Mouse (Mus musculus): ENCODE measurements around the gene Ucp1. TPM values are rescaled to one million over a fixed set of nuclear protein-coding genes. Genes with fewer than 3 reads are reported as not detected.
A peak's percentile ranks its signal among the peaks of the same experiment; 100 is the strongest.

Gene Ucp1
- polyA plus RNA-seq (2012; rRNA removed), result 2.1 and 179 TPM in 2 replicates

- H3K4me3 ChIP-seq (replicated peaks; ENCODE audit: extremely low read depth, low read depth, low read length), result no peak within 1 kb of the TSS
- DNase-seq, result no peak
- TF ChIP-seq POLR2A (IDR thresholded peaks at IDR 0.05; ENCODE audit: borderline replicate concordance, extremely low read depth, low read depth, low read length) (no peak), CTCF (IDR thresholded peaks at IDR 0.05; ENCODE audit: insufficient read depth, low read length) (no peak)
- WGBS, result 2% methylated on average over 20 of the region's 20 CpGs
- no peaks in the 10 kb centered on the region for H3K4me1 ChIP-seq (ENCODE audit: control insufficient read depth, insufficient read depth, low read length)
Observed at GRCm38 (mm10) chr8:83290176-83290575, at the start of gene Ucp1. Gene Ucp1, plus strand, starts transcription at chr8:83290352.

GRCm38 (mm10) chr8:83244151-83244550 lies 46.0 kb upstream of the Ucp1 start:
- Histone ChIP-seq H3K4me1 (ENCODE audit: control insufficient read depth, insufficient read depth, low read length) (no peaks in the 10 kb centered on the region), H3K4me3 (replicated peaks; ENCODE audit: extremely low read depth, low read depth, low read length) (no peak overlapping the region)
- no peak for DNase-seq
- WGBS, result 76% methylated on average over 7 of the region's 7 CpGs
- TF ChIP-seq POLR2A (IDR thresholded peaks at IDR 0.05; ENCODE audit: borderline replicate concordance, extremely low read depth, low read depth, low read length) (no peak), CTCF (IDR thresholded peaks at IDR 0.05; ENCODE audit: insufficient read depth, low read length) (no peak)

- no peak for DNase-seq
- 88% methylated on average over 6 of the region's 6 CpGs for WGBS
Observed at GRCm38 (mm10) chr8:83250858-83251257, 39.3 kb upstream of the Ucp1 start.

GRCm38 (mm10) chr8:83251362-83252246 lies 38.5 kb upstream of the Ucp1 start:
- WGBS, result 67% methylated on average over 14 of the region's 14 CpGs
- H3K4me1 ChIP-seq (ENCODE audit: control insufficient read depth, insufficient read depth, low read length), result no peaks in the 10 kb centered on the region
- no peak for TF ChIP-seq POLR2A (IDR thresholded peaks at IDR 0.05; ENCODE audit: borderline replicate concordance, extremely low read depth, low read depth, low read length)
- no peak for TF ChIP-seq CTCF (IDR thresholded peaks at IDR 0.05; ENCODE audit: insufficient read depth, low read length)
- no peak overlapping the region for H3K4me3 ChIP-seq (replicated peaks; ENCODE audit: extremely low read depth, low read depth, low read length)
- no peak for DNase-seq

More at GRCm38 (mm10) chr8:83250858-83251257, 39.3 kb upstream of the Ucp1 start:
- H3K4me3 ChIP-seq (replicated peaks; ENCODE audit: extremely low read depth, low read depth, low read length), result no peak overlapping the region
- TF ChIP-seq POLR2A (IDR thresholded peaks at IDR 0.05; ENCODE audit: borderline replicate concordance, extremely low read depth, low read depth, low read length) (no peak), CTCF (IDR thresholded peaks at IDR 0.05; ENCODE audit: insufficient read depth, low read length) (no peak)
- H3K4me1 ChIP-seq (ENCODE audit: control insufficient read depth, insufficient read depth, low read length), result no peaks in the 10 kb centered on the region

GRCm38 (mm10) chr8:83252791-83253190 lies 37.4 kb upstream of the Ucp1 start:
- H3K4me3 ChIP-seq (replicated peaks; ENCODE audit: extremely low read depth, low read depth, low read length), result no peak overlapping the region
- H3K4me1 ChIP-seq (ENCODE audit: control insufficient read depth, insufficient read depth, low read length), result no peaks in the 10 kb centered on the region
- 76% methylated on average over 5 of the region's 5 CpGs for WGBS
- DNase-seq, result no peak
- TF ChIP-seq CTCF (IDR thresholded peaks at IDR 0.05; ENCODE audit: insufficient read depth, low read length) (no peak), POLR2A (IDR thresholded peaks at IDR 0.05; ENCODE audit: borderline replicate concordance, extremely low read depth, low read depth, low read length) (no peak)

- Histone ChIP-seq H3K4me1 (ENCODE audit: control insufficient read depth, insufficient read depth, low read length) (no peaks in the 10 kb centered on the region), H3K4me3 (replicated peaks; ENCODE audit: extremely low read depth, low read depth, low read length) (no peak overlapping the region)
- WGBS, result 92% methylated on average over 5 of the region's 5 CpGs
- TF ChIP-seq POLR2A (IDR thresholded peaks at IDR 0.05; ENCODE audit: borderline replicate concordance, extremely low read depth, low read depth, low read length), result no peak
- TF ChIP-seq CTCF (IDR thresholded peaks at IDR 0.05; ENCODE audit: insufficient read depth, low read length), result no peak
- no peak for DNase-seq
Observed at GRCm38 (mm10) chr8:83257631-83258030, 32.5 kb upstream of the Ucp1 start.

- peak; percentile 28 for DNase-seq
- 73% methylated on average over 16 of the region's 16 CpGs for WGBS
- no peak overlapping the region for H3K4me3 ChIP-seq (replicated peaks; ENCODE audit: extremely low read depth, low read depth, low read length)
Observed at GRCm38 (mm10) chr8:83260418-83261215, 29.5 kb upstream of the Ucp1 start.

GRCm38 (mm10) chr8:83271172-83271571 lies 19.0 kb upstream of the Ucp1 start:
- no peak overlapping the region for H3K4me3 ChIP-seq (replicated peaks; ENCODE audit: extremely low read depth, low read depth, low read length)
- DNase-seq, result no peak
- TF ChIP-seq CTCF (IDR thresholded peaks at IDR 0.05; ENCODE audit: insufficient read depth, low read length) (no peak), POLR2A (IDR thresholded peaks at IDR 0.05; ENCODE audit: borderline replicate concordance, extremely low read depth, low read depth, low read length) (no peak)
- 97% methylated on average over 14 of the region's 14 CpGs for WGBS
- no peaks in the 10 kb centered on the region for H3K4me1 ChIP-seq (ENCODE audit: control insufficient read depth, insufficient read depth, low read length)

More at GRCm38 (mm10) chr8:83260418-83261215, 29.5 kb upstream of the Ucp1 start:
- no peaks in the 10 kb centered on the region for H3K4me1 ChIP-seq (ENCODE audit: control insufficient read depth, insufficient read depth, low read length)
- TF ChIP-seq CTCF (IDR thresholded peaks at IDR 0.05; ENCODE audit: insufficient read depth, low read length) (peak; percentile 65), POLR2A (IDR thresholded peaks at IDR 0.05; ENCODE audit: borderline replicate concordance, extremely low read depth, low read depth, low read length) (no peak)

- WGBS, result 61% methylated on average over 10 of the region's 10 CpGs
- no peak for DNase-seq
- Histone ChIP-seq H3K4me1 (ENCODE audit: control insufficient read depth, insufficient read depth, low read length) (no peaks in the 10 kb centered on the region), H3K4me3 (replicated peaks; ENCODE audit: extremely low read depth, low read depth, low read length) (no peak overlapping the region)
- TF ChIP-seq CTCF (IDR thresholded peaks at IDR 0.05; ENCODE audit: insufficient read depth, low read length), result no peak
- no peak for TF ChIP-seq POLR2A (IDR thresholded peaks at IDR 0.05; ENCODE audit: borderline replicate concordance, extremely low read depth, low read depth, low read length)
Observed at GRCm38 (mm10) chr8:83272464-83272863, 17.7 kb upstream of the Ucp1 start.

Measured in lung, adult 2 months (tissue).